Mouse (Mus musculus) limb, embryonic 15.5 days (tissue): Measurements from ENCODE around the gene Pfkl. TPM values are rescaled to one million over a fixed set of nuclear protein-coding genes. Genes with fewer than 3 reads are reported as not detected.

ENCODE experiments used
- ATAC-seq: fragments of 200-750 bp; cut with Nextera tagmentation; 2 replicates; pipeline ENCODE4 v1.8.0; 2017; ENCODE audit warnings: low read depth, moderate TSS enrichment; ENCODE audit not compliant: insufficient number of reproducible peaks, low FRiP score, low TSS enrichment
- H3K27ac ChIP-seq: fragments of 300-500 bp; sonication (generic); 2 replicates; pipeline ENCODE4 v1.5.1; 2015; ENCODE audit warnings: moderate library complexity, mild to moderate bottlenecking, inconsistent platforms
- H3K27me3 ChIP-seq: fragments of 300-500 bp; sonication (generic); 2 replicates; pipeline ENCODE4 v1.6.1; 2015; ENCODE audit warnings: inconsistent platforms
- H3K36me3 ChIP-seq: fragments of 300-500 bp; sonication (generic); 2 replicates; pipeline ENCODE4 v1.6.1; 2015; ENCODE audit warnings: inconsistent platforms
- H3K4me1 ChIP-seq: fragments of 300-500 bp; sonication (generic); 2 replicates; pipeline ENCODE4 v1.6.1; 2015; ENCODE audit warnings: inconsistent platforms
- H3K4me2 ChIP-seq: fragments of 300-500 bp; sonication (generic); 2 replicates; pipeline ENCODE4 v1.6.1; 2015; ENCODE audit warnings: mild to moderate bottlenecking, inconsistent platforms
- H3K4me3 ChIP-seq: fragments of 300-500 bp; sonication (generic); 2 replicates; pipeline ENCODE4 v1.5.1; 2015; ENCODE audit warnings: mild to moderate bottlenecking, inconsistent platforms
- H3K9ac ChIP-seq: fragments of 300-500 bp; sonication (generic); 2 replicates; pipeline ENCODE4 v1.6.1; 2015; ENCODE audit warnings: inconsistent platforms
- H3K9me3 ChIP-seq: fragments of 300-500 bp; sonication (generic); 2 replicates; pipeline ENCODE4 v1.6.1; 2016; ENCODE audit warnings: inconsistent platforms
- WGBS: fragments of 180-500 bp; shearing (Covaris S2); methylation state at CpG from one replicate; pipeline ENCODE4 v1.1.7; 2015; 5-methylcytosine and 5-hydroxymethylcytosine counted together
- polyA plus RNA-seq: library from polyadenylated mRNA; unstranded; fragments of >200 nt; fragmentation: Nextera tagmentation; extraction: Ambion mirVana; gene quantifications from 2 replicates; pipeline ENCODE4 v1.2.1, GENCODE M21; 2015

Pfkl gene
- polyA plus RNA-seq: 164 and 168 TPM in 2 replicates

GRCm38 (mm10) chr10:78009945-78010293 is at the start of gene Pfkl:
Gene Pfkl (minus strand): TSS chr10:78010083.
- ATAC-seq: no peak
- H3K27ac ChIP-seq: peak within 1 kb of the TSS; percentile 99
- H3K4me1 ChIP-seq: peaks cover 39% of the 10 kb centered on the region
- peak within 1 kb of the TSS; percentile 84 for H3K4me3 ChIP-seq
- WGBS: 1% methylated on average over 9 of the region's 9 CpGs
- H3K27me3 ChIP-seq: no peaks in the 10 kb centered on the region
- H3K4me2 ChIP-seq: peak within 1 kb of the TSS; percentile 77
- H3K9ac ChIP-seq: peak within 1 kb of the TSS; percentile 81
- peaks cover 7% of the 10 kb centered on the region for H3K36me3 ChIP-seq
- H3K9me3 ChIP-seq: no peaks in the 10 kb centered on the region

DNA sequence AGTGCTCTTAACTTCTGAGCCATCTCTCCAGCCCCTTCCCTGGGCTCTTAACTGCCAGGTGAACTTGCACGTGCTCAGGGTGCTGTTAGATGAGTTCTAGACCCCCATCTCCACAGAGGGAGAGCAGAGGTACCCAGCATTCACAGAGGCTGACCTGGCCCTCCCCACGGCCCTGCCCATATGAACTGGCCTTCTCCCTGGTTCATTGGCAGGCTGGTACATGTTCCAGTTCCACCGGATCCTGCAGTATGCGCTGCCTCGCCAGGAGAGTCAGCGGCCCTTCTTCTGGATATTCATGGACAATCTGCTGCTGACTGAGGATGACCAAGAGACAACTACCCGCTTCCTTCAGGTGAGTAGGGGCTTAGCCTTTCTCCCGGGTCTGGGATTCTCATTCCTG is 47.2 kb upstream of the Pfkl start:
- Histone ChIP-seq H3K36me3 (no peaks in the 10 kb centered on the region), H3K4me2 (no peak overlapping the region), H3K9me3 (no peaks in the 10 kb centered on the region), H3K4me3 (no peak overlapping the region), H3K27ac (no peak overlapping the region), H3K27me3 (no peaks in the 10 kb centered on the region), H3K9ac (no peak overlapping the region), H3K4me1 (peaks cover 10% of the 10 kb centered on the region)
- 77% methylated on average over 8 of the region's 8 CpGs for WGBS
- ATAC-seq: no peak

GRCm38 (mm10) chr10:78054633-78055565 is 45.0 kb upstream of the Pfkl start:
- no peak overlapping the region for H3K4me2 ChIP-seq
- H3K4me3 ChIP-seq: no peak overlapping the region
- no peaks in the 10 kb centered on the region for H3K9me3 ChIP-seq
- peaks cover 10% of the 10 kb centered on the region for H3K4me1 ChIP-seq
- no peak overlapping the region for H3K27ac ChIP-seq
- no peaks in the 10 kb centered on the region for H3K36me3 ChIP-seq
- no peaks in the 10 kb centered on the region for H3K27me3 ChIP-seq
- peak; percentile 57; the same call in 1 of the 2 replicates for ATAC-seq
- WGBS: 55% methylated on average over 19 of the region's 19 CpGs
- no peak overlapping the region for H3K9ac ChIP-seq

GRCm38 (mm10) chr10:78049519-78050035 is 39.7 kb upstream of the Pfkl start:
- WGBS: 57% methylated on average over 11 of the region's 11 CpGs
- Histone ChIP-seq H3K4me3 (no peak overlapping the region), H3K27me3 (no peaks in the 10 kb centered on the region), H3K4me2 (no peak overlapping the region), H3K36me3 (no peaks in the 10 kb centered on the region), H3K9me3 (no peaks in the 10 kb centered on the region), H3K9ac (no peak overlapping the region), H3K27ac (no peak overlapping the region), H3K4me1 (peaks cover under 1% of the 10 kb centered on the region; the same call in 1 of the 2 replicates)
- no peak for ATAC-seq

DNA sequence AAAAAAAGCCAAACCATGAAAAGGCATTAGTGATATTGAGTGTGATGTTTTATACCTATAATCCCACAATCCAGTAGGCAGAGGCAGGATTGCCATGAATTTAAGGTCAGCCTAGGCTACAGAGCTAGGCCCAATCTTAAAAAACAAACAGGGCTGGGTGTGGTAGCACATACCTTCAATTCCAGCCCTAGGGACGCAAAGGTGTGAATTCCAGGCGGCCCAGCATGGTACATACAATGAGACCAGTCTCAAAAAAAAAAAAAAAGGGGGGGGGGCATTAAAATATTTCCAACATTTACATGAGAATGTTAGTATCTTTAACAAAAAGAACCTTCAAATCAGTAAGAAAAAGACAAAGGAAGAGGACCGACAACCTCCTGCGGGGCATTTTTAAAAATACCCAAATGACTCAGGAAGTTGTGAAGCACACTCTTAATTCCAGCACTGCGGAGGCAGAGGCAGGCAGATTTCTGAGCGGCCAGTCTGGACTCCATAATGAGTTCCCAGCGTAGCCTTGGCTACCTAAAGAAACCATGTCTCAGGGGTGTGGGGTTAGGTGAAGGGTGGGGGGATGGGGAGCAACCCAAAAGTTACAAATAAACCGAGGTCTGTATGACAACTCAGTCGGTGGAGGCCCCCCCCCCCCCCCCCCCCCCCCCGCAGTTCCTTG is 38.3 kb upstream of the Pfkl start:
- Histone ChIP-seq H3K27ac (no peak overlapping the region), H3K4me1 (peaks cover 6% of the 10 kb centered on the region), H3K27me3 (0 out of 2 replicates have a peak, but pooled peaks cover 2% of the 10 kb centered on the region), H3K36me3 (no peaks in the 10 kb centered on the region), H3K9ac (no peak overlapping the region), H3K4me2 (no peak overlapping the region), H3K9me3 (no peaks in the 10 kb centered on the region), H3K4me3 (no peak overlapping the region)
- no peak for ATAC-seq
- WGBS: 81% methylated on average over 9 of the region's 10 CpGs

GRCm38 (mm10) chr10:78046388-78046787 is 36.5 kb upstream of the Pfkl start:
- Histone ChIP-seq H3K4me3 (no peak overlapping the region), H3K9ac (no peak overlapping the region), H3K9me3 (no peaks in the 10 kb centered on the region), H3K36me3 (no peaks in the 10 kb centered on the region), H3K4me1 (peaks cover 15% of the 10 kb centered on the region), H3K27me3 (0 out of 2 replicates have a peak, but pooled peaks cover 4% of the 10 kb centered on the region), H3K4me2 (no peak overlapping the region), H3K27ac (no peak overlapping the region)
- no peak for ATAC-seq
- WGBS: 82% methylated on average over 4 of the region's 4 CpGs

DNA sequence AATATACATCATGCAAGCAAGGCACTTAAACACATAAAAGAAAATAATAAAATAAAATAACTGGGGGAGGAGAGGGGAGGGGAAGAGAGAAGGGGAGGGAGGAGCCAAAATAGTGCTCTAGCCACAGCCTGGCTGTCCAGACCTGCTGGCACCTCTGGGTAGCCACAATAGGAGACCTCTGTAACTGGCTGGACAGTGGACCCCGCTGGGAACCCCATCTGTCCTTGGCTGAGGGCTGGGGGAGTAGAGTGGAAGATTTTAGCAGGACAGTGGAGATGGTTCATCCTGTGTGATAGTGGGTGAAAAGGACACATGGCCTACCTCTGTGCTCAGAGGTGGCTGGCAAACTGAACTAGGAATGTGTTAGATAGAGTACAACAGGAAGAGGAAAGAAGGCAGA is 34.6 kb upstream of the Pfkl start:
- Histone ChIP-seq H3K9me3 (no peaks in the 10 kb centered on the region), H3K27me3 (0 out of 2 replicates have a peak, but pooled peaks cover 4% of the 10 kb centered on the region), H3K4me1 (peaks cover 15% of the 10 kb centered on the region), H3K4me2 (no peak overlapping the region), H3K27ac (no peak overlapping the region), H3K36me3 (no peaks in the 10 kb centered on the region), H3K9ac (no peak overlapping the region), H3K4me3 (no peak overlapping the region)
- no peak for ATAC-seq
- WGBS: 76% methylated on average over 1 of the region's 1 CpGs

DNA sequence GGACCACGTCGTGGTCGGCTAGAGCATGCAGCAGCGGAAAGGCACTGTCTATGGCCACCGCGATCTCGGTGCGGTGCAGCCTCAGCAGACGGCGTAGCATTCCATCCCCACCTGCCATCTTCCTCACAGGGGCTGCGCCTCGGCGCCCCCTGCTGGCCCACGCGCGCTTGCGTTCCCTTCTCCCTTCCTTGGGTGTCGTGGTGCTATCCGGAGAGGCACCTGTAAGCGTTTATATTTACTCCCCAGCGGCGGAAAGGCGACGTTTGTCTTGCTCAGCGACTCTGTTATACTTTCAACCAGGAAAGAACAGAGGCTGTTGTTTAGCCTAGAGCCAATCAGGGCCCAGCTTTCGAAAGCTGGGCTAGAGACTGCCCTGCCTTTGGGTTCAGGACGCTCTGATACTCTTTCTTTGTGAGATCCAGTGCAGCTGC is 33.5 kb upstream of the Pfkl start, which contains the start of gene Aire:
Gene Aire, minus strand, starts transcription at position 205 of the 431 bp plus-strand sequence.
- WGBS: 2% methylated on average over 27 of the region's 27 CpGs
- H3K36me3 ChIP-seq: no peaks in the 10 kb centered on the region
- H3K27me3 ChIP-seq: 0 out of 2 replicates have a peak, but pooled peaks cover 4% of the 10 kb centered on the region
- H3K9me3 ChIP-seq: no peaks in the 10 kb centered on the region
- H3K4me1 ChIP-seq: peaks cover 15% of the 10 kb centered on the region
- ATAC-seq: no peak
- peak within 1 kb of the TSS; percentile 7; the same call in 1 of the 2 replicates for H3K4me3 ChIP-seq
- H3K9ac ChIP-seq: no peak within 1 kb of the TSS
- H3K4me2 ChIP-seq: peak within 1 kb of the TSS; percentile 39
- H3K27ac ChIP-seq: no peak within 1 kb of the TSS

DNA sequence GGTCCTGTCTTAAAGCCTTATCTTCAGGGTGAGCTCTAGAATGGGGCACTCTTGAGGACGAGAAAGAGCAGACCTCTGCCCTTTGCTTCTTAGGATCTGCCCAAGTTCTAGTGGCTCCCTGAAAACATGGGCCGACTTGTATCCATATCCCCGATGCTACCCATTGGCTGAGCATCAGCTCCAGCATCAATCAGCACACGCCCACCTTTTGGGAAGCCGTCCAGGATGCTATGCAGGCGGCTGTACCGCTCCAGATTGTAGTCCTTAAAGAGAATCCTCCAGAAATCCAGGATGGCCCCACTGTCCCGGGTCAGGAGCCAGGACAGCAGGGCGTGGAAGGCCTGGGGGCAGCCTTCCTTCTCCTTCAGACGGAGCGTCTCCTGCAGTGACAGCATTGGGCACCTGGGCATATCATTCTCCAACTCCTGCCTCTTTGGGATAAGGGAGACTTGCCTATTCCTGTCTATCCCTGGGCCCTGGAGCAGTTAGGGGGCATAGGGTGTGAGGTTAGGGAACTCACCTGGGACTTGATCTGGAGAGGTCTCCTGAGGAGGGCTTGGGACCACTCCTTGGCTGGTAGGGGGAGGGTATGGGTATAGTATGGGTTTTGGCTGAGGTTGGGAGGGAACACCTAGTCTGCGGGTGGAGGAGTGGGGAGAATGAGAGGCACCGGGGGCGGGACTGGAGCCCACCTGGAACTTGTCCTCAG is 33.0 kb upstream of the Pfkl start:
- Histone ChIP-seq H3K4me3 (peak overlapping the region; percentile 7; the same call in 1 of the 2 replicates), H3K9me3 (no peaks in the 10 kb centered on the region), H3K9ac (no peak overlapping the region), H3K4me2 (peak overlapping the region; percentile 39), H3K27me3 (0 out of 2 replicates have a peak, but pooled peaks cover 4% of the 10 kb centered on the region), H3K4me1 (peaks cover 15% of the 10 kb centered on the region), H3K27ac (no peak overlapping the region), H3K36me3 (no peaks in the 10 kb centered on the region)
- WGBS: 56% methylated on average over 14 of the region's 14 CpGs
- ATAC-seq: no peak

DNA sequence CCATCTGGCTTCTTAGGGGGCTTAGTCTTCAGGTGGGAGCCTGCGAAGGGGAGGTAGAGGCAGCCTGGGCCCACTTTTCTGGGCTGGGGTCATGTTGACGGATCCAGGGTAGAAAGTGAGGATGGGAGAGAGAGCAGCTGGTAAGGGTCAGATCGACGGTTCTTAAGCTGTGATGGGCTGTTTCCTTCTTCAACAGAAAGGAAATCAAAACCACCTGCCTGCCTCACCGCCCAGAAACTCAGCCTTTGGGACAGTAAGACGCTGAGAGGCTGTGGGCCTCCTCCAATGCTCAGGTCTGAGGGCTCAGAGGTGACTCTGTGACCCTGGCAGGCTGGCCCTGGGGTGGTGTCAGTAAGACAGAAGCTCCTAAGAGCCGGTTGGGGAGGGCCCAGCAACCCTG is 32.2 kb upstream of the Pfkl start:
- WGBS: 42% methylated on average over 7 of the region's 7 CpGs
- Histone ChIP-seq H3K27me3 (0 out of 2 replicates have a peak, but pooled peaks cover 4% of the 10 kb centered on the region), H3K4me2 (no peak overlapping the region), H3K4me3 (no peak overlapping the region), H3K4me1 (peaks cover 15% of the 10 kb centered on the region), H3K36me3 (no peaks in the 10 kb centered on the region), H3K27ac (no peak overlapping the region), H3K9me3 (no peaks in the 10 kb centered on the region), H3K9ac (no peak overlapping the region)
- no peak for ATAC-seq

DNA sequence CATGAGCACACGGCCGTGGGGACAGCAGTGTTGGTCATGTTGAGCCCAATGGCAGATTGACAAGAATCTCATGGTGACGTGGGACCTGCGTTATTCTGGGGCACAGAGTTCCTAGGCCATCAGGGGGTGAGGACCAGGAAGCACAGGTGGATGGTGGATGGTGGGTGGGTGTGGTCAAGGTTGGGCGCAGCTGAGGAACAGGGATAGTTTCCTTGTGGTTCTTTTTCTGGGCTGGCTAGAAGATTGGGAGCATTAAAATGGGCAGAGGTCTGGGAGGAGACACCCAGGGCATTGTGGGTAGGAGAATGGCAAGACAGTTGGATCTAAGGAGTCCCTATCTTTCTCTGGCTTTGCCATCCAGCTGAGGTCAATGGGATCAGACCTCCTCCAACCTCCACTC is 31.8 kb upstream of the Pfkl start, which contains the start of gene Dnmt3l:
Gene Dnmt3l, plus strand, starts transcription at position 301 of the 400 bp plus-strand sequence.
- no peak within 1 kb of the TSS for H3K4me2 ChIP-seq
- no peak within 1 kb of the TSS for H3K4me3 ChIP-seq
- H3K9me3 ChIP-seq: no peaks in the 10 kb centered on the region
- ATAC-seq: no peak
- 92% methylated on average over 5 of the region's 5 CpGs for WGBS
- no peak within 1 kb of the TSS for H3K9ac ChIP-seq
- peaks cover 15% of the 10 kb centered on the region for H3K4me1 ChIP-seq
- no peak within 1 kb of the TSS for H3K27ac ChIP-seq
- H3K36me3 ChIP-seq: no peaks in the 10 kb centered on the region
- H3K27me3 ChIP-seq: 0 out of 2 replicates have a peak, but pooled peaks cover 4% of the 10 kb centered on the region
